Mouse (Mus musculus): Measurements from ENCODE around the gene Fam131a.
A peak's percentile ranks its signal among the peaks of the same experiment; 100 is the strongest.

Fam131a gene

DNA sequence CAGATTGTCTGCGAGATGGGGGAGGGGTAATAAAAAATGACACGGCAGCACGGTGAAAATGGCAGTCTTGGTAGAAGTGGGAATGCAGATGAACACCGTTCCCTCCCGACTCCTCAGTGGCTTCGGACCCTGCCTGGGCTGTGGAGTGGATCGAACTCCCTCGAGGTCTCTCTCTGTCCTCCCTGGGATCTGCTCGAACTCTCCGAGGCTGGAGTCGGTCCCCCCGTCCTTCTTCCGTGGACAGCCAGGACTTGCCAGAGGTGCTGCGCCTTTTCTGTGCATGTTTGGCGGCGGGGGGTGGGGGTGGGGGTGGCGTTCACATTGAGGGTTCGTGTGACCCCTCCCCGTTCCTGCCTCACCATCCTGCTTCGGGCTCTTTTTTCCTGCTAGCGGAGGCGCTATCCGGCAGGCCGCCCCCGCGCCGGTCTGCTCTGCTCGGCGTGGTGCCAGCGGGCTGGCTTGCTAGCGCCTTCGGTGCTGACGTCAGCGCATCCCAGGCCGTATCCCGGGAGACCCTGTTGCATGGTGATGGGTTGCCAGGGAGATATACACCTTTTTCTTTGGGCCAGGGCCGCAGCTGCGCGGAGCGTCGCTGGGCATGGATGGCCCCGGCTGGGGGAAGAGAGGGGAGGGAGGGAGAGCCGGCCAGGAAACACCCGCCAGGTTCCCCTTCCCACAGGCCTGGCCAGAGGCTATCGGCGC, 2.7 kb downstream of the Fam131a start:
- peak; percentile 97 to 98 for DNase-seq (ENCODE audit: low spot score in 2 of 2)

DNA sequence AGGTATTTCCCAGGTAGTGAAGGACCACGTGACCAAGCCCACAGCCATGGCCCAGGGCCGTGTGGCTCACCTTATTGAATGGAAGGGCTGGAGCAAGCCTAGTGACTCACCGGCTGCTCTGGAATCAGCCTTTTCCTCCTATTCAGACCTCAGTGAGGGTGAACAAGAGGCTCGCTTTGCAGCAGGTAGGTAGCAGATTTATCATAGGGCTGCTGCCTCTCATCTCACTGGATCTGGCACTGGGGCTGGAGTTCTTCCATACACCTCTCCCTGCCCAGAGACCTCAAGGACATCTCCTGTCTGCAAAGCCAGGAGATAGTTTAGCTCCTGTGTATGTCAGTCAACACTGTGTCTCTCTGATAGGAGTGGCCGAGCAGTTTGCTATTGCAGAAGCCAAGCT, 6.2 kb downstream of the Fam131a start:
- no peak for DNase-seq (ENCODE audit: low spot score in 2 of 2)

GRCm38 (mm10) chr16:20700036-20700435, 7.0 kb downstream of the Fam131a start:
- DNase-seq (ENCODE audit: low spot score in 2 of 2): no peak

- no peak for DNase-seq (ENCODE audit: low spot score in 2 of 2)
Observed at GRCm38 (mm10) chr16:20701316-20701715, 8.3 kb downstream of the Fam131a start.

DNA sequence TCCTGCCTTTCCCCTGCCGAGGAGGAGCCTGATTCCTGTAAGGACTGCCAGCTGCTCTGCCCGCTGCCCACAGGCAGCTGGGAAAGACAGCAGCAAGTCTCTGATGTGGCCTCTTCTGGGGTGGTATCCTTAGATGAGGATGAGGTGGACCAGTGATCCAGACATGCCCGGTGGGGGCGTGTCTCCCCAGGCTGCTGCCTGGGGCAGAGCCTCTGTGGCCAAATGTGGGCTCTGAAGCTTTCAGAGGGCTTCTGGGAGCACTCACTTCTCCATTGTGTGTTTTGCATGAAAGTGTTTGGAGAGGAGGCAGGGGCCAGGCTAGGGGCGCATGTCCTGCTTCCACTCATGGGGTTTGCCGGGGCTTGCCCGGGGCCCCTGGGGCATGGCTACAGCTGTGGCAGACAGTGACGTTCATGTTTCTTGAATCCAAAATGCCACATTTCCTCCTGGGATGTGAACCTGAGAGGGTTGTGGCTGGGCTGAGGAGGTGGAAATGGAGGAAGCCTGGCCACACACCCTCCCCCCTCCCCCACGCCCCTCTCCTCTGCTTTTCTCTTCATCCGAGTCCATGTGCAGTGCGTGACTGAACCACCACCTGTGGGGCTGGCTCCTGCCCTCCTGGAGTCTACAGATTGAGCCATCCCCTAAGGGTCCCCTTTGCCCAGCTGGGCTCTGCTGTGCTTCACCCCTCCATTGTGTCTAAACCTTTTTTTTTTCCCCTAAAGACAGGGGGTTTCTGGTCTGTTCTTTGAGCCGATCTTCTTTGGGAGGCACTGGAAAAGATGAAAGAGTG, 8.9 kb downstream of the Fam131a start:
- DNase-seq (ENCODE audit: low spot score in 2 of 2): no peak

GRCm38 (mm10) chr16:20702522-20702893, 9.5 kb downstream of the Fam131a start:
- DNase-seq (ENCODE audit: low spot score in 2 of 2): no peak

- DNase-seq (ENCODE audit: low spot score in 2 of 2): no peak
Observed at GRCm38 (mm10) chr16:20703071-20703470, 10.0 kb downstream of the Fam131a start.

DNA sequence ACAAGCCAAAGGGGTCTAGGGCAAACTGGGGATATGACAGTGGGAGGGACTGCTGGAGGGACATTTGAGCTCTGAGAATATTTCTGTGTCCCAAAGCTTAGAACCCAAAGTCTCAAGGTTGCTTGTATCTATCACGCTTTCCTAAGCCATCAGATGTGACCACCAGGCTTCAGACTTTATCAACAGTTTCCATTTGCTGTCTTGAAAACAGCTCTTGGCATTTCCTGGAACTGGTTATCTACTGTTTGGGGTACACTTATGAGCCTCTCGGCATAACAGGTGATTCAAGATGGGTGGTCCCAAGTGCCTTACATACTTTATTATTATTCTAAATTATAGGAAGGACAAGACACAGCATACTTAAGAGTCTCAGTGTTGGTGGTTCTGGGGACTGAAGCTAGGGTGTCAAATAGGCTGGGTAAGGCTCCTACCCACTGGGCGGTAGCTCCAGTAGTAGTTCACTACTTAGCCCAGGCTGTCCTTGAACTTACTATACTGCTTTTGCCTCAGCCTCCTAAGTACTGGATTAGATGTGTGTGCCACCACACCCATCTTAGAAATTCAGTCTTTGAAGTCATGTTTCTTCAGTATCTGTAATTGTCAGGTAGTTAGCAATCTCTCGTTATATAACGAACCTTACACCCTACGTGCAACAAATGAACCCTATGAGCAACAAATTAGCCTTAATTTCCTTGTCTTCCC, 10.8 kb downstream of the Fam131a start:
- no peak for DNase-seq (ENCODE audit: low spot score in 2 of 2)

GRCm38 (mm10) chr16:20705786-20706185, 12.7 kb downstream of the Fam131a start:
- no peak for DNase-seq (ENCODE audit: low spot score in 2 of 2)

DNA sequence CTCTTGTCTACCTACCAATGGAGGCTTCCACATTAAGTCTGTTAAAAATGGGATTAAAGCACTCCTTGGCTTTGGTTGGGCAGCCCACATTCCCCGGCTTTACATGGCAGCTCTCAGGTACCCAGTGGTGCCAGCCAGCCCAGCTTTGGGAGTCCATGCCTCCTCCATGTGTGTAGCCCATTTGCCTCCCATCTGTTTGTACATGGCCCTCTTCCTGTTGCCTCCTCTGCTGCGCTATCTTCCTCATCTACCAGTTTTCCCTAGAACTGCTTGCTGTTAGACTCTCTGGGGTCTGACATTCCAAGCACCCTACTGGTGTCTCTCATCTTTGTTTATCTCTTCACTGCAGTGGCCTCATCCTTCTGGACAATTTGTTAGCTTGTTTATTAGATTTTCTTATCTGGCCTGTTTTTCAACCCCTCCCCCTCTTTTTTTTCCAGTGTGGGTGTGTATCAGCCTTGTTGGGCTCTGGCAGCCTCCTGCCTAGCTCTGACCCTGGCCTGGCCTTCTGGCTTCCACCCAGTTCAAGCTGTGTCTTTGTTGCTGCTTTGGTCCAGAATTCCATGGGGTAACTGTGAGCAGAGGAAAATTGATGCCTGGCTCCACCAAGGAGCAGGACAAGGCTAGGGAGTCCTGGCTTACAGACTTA, 13.5 kb downstream of the Fam131a start:
- no peak for DNase-seq (ENCODE audit: low spot score in 2 of 2)

- no peak for DNase-seq (ENCODE audit: low spot score in 2 of 2)
Observed at GRCm38 (mm10) chr16:20708220-20708938, 15.3 kb downstream of the Fam131a start.

GRCm38 (mm10) chr16:20708939-20709734, 16.1 kb downstream of the Fam131a start:
- DNase-seq (ENCODE audit: low spot score in 2 of 2): no peak

GRCm38 (mm10) chr16:20710370-20710769, 17.3 kb downstream of the Fam131a start:
- no peak for DNase-seq (ENCODE audit: low spot score in 2 of 2)

DNA sequence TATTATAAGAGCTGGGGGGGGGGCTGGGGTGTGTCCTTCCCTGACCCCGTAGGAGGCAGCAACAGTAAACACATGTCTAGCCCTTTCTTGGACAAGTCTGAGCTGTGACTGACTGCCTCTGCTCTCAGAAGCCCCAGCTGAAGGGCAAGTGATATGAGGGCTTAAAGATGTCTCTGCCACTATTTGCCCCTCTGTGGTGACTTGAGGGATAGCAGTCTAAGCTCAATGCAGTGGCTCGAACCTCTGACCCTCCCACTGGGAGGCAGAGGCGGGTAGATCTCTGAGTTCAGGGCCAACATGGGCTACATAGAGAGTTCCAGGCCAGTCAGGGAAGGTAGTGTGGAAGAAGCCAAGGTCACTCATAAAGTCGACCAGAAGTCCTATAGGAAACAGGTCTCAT, 17.8 kb downstream of the Fam131a start:
- DNase-seq (ENCODE audit: low spot score in 2 of 2): no peak

DNA sequence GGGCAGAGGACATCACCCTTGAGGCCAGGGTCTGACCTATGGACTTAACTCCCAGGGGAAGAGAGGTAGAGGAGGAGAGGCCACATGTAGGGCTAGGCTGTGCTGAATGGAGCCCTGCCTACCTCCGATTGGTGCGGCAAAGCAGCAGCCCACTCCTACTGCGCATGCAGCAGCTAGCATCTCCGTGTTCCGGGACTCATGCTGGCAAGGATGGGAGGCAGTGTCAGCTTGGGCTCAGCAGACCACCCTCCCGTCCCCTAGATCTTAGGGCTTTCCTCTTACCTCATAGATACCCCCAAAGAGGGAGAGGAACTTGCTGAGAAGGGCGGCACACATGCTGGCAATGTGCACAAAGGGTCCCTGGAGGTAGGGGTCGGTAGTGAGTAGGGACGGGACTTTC, 19.1 kb downstream of the Fam131a start:
- DNase-seq (ENCODE audit: low spot score in 2 of 2): no peak

- no peak for DNase-seq (ENCODE audit: low spot score in 2 of 2)
Observed at GRCm38 (mm10) chr16:20712889-20713288, 19.8 kb downstream of the Fam131a start.

GRCm38 (mm10) chr16:20714307-20715080, 21.5 kb downstream of the Fam131a start:
- DNase-seq (ENCODE audit: low spot score in 2 of 2): no peak

- DNase-seq (ENCODE audit: low spot score in 2 of 2): no peak
Observed at GRCm38 (mm10) chr16:20715161-20715560, 22.1 kb downstream of the Fam131a start.

DNA sequence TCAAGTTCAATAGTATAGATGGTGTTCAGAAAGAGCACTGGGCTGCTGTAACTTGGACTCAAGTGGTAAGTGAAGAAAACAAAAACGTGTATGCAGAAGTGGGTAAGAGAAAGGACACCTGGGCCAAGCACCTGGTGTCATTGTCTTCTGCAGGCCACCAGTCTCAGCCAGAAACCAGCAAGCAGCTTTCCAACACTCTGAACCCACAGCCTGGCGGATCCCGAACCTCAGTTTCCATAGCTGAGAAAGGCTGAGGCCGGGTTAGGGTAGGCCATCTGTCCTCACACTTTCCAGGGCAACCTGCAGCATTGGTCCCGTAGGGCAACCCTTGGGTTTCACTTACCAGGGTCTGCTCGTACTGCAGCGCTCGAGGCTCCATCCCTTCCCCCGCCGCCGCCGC, 22.5 kb downstream of the Fam131a start:
- no peak for DNase-seq (ENCODE audit: low spot score in 2 of 2)
